Mouse (Mus musculus) limb, embryonic 10.5 days (tissue): Measurements from ENCODE around the gene Ano9. TPM values are rescaled to one million over a fixed set of nuclear protein-coding genes. Genes with fewer than 3 reads are reported as not detected.

Experiments
- DNase-seq: peaks from one replicate; pipeline ENCODE4 v3.0.0-alpha.2; 2017; ENCODE audit warnings: low spot score
- H3K27ac ChIP-seq: fragments of 300-500 bp; sonication (generic); 2 replicates; pipeline ENCODE4 v1.5.1; 2016; ENCODE audit warnings: mild to moderate bottlenecking
- H3K27me3 ChIP-seq: fragments of 300-500 bp; sonication (generic); 2 replicates; pipeline ENCODE4 v1.6.1; 2016; ENCODE audit warnings: low read depth, mild to moderate bottlenecking; ENCODE audit not compliant: poor library complexity, severe bottlenecking
- H3K36me3 ChIP-seq: fragments of 300-500 bp; sonication (generic); 2 replicates; pipeline ENCODE4 v1.6.1; 2016; ENCODE audit warnings: mild to moderate bottlenecking, moderate library complexity
- H3K4me1 ChIP-seq: fragments of 300-500 bp; sonication (generic); 2 replicates; pipeline ENCODE4 v1.6.1; 2016
- H3K4me3 ChIP-seq: fragments of 300-500 bp; sonication (generic); 2 replicates; pipeline ENCODE4 v1.5.1; 2016; ENCODE audit warnings: mild to moderate bottlenecking, moderate library complexity
- H3K9me3 ChIP-seq: fragments of 300-500 bp; sonication (generic); replicated peaks from 2 replicates; pipeline ENCODE4 v1.6.1; 2016; ENCODE audit warnings: mild to moderate bottlenecking
- WGBS: fragments of 180-500 bp; shearing (Covaris S2); methylation state at CpG from one replicate; pipeline ENCODE4 v1.1.7; 2016; 5-methylcytosine and 5-hydroxymethylcytosine counted together
- polyA plus RNA-seq: library from polyadenylated mRNA; unstranded; fragments of >200 nt; fragmentation: Nextera tagmentation; extraction: Ambion mirVana; gene quantifications from 2 replicates; pipeline ENCODE4 v1.2.1, GENCODE M21; 2016

Ano9 gene
- polyA plus RNA-seq, 1 experiment from 2014 or later: 0.64 TPM

DNA sequence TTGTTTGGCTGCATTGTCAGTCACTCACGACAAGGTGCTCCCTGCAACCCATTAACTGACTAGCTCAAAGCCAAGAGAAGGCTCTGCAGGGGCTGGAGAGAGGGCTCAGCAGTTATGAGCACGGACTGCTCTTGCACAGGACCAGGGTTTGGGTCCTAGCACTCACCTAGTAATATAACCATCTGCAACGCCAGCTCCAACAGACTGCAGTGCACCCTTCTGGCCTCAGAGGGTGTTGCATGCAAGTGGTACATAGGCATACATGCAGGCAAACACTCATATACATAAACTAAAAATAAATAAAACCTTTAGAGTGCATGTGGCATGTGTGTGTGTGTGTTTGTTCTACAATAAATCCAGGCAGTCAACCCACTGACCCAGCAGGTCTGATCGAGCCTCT lies 61.8 kb downstream of the Ano9 start:
- no peak for DNase-seq
- no peak overlapping the region for H3K27ac ChIP-seq
- no peaks in the 10 kb centered on the region for H3K27me3 ChIP-seq
- H3K4me3 ChIP-seq: no peak overlapping the region
- 77% methylated on average over 4 of the region's 4 CpGs for WGBS
- H3K4me1 ChIP-seq: peaks cover 10% of the 10 kb centered on the region
- H3K9me3 ChIP-seq: 0 out of 2 replicates have a peak, but pooled peaks cover 2% of the 10 kb centered on the region
- peaks cover 19% of the 10 kb centered on the region for H3K36me3 ChIP-seq

DNA sequence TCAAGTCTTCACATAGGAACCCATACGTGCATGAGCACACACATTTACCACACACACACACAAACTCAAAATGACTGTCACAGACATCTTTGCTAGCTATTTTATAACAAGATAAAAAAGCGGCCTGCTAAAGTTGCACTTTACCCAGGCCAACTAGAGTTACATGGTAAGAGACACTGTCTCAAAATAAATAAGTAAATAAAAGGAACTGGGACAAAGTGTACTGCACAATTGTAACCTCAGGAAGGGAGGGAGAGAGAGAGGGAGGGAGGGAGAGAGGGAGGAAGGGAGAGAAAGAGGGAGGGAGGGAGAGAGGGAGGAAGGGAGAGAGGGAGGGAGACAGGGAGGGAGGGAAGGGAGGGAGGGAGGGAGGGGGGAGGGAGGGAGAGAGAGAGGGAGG lies 65.2 kb downstream of the Ano9 start:
- Histone ChIP-seq H3K4me1 (peaks cover 14% of the 10 kb centered on the region), H3K36me3 (peaks cover 16% of the 10 kb centered on the region; the same call in 1 of the 2 replicates), H3K27ac (no peak overlapping the region), H3K27me3 (no peaks in the 10 kb centered on the region), H3K9me3 (0 out of 2 replicates have a peak, but pooled peaks cover 2% of the 10 kb centered on the region), H3K4me3 (no peak overlapping the region)
- DNase-seq: no peak
- 92% methylated on average over 2 of the region's 2 CpGs for WGBS

- 90% methylated on average over 4 of the region's 4 CpGs for WGBS
- H3K9me3 ChIP-seq: 0 out of 2 replicates have a peak, but pooled peaks cover 2% of the 10 kb centered on the region
Measured at GRCm38 (mm10) chr7:141052016-141052415, 65.6 kb downstream of the Ano9 start.

More at GRCm38 (mm10) chr7:141052016-141052415, 65.6 kb downstream of the Ano9 start:
- no peak for DNase-seq
- Histone ChIP-seq H3K36me3 (peaks cover 12% of the 10 kb centered on the region; the same call in 1 of the 2 replicates), H3K27ac (no peak overlapping the region), H3K4me1 (peaks cover 18% of the 10 kb centered on the region), H3K27me3 (no peaks in the 10 kb centered on the region), H3K4me3 (no peak overlapping the region)

Other genes starting within 250 kb of the Ano9 start
- 353 and 364 TPM in 2 replicates for gene Psmd13, start 235.8 kb downstream of the Ano9 start, polyA plus RNA-seq
- gene Sirt3, start 235.5 kb downstream of the Ano9 start, polyA plus RNA-seq: 25.4 and 27.6 TPM in 2 replicates
- 0.49 TPM in 1 of 2 replicates, not detected in the other for gene Cox8b, start 217.4 kb downstream of the Ano9 start, polyA plus RNA-seq
- gene Nlrp6, start 196.9 kb downstream of the Ano9 start, polyA plus RNA-seq: 0.06 and 0.26 TPM in 2 replicates
- 11.4 and 15.4 TPM in 2 replicates for gene Pgghg, start 176.4 kb downstream of the Ano9 start, polyA plus RNA-seq
- 4.2 and 5.9 TPM in 2 replicates for gene Ifitm5, start 167.5 kb downstream of the Ano9 start, polyA plus RNA-seq
- gene Gm45717, start 161.9 kb downstream of the Ano9 start, polyA plus RNA-seq: not detected in 2 replicates
- 904 and 922 TPM in 2 replicates for gene Ifitm2, start 161.8 kb downstream of the Ano9 start, polyA plus RNA-seq
- gene Ifitm1, start 150.6 kb downstream of the Ano9 start, polyA plus RNA-seq: 27.9 and 43.1 TPM in 2 replicates
- gene Ifitm3, start 107.0 kb downstream of the Ano9 start, polyA plus RNA-seq: 54.0 and 56.4 TPM in 2 replicates
- gene Ifitm6, start 99.9 kb downstream of the Ano9 start, polyA plus RNA-seq: 0.31 TPM in 1 of 2 replicates, not detected in the other
- gene Gm17387, start 88.7 kb downstream of the Ano9 start, polyA plus RNA-seq: not detected in 2 replicates
- 26.2 and 30.7 TPM in 2 replicates for gene B4galnt4, start 56.7 kb downstream of the Ano9 start, polyA plus RNA-seq
- 6.0 and 8.2 TPM in 2 replicates for gene Pkp3, start 39.6 kb downstream of the Ano9 start, polyA plus RNA-seq
- 2.3 TPM in 2 replicates for gene Sigirr, start 17.2 kb downstream of the Ano9 start, polyA plus RNA-seq
- gene Ptdss2, start 4.6 kb upstream of the Ano9 start, polyA plus RNA-seq: 85.6 and 95.2 TPM in 2 replicates
- gene Rnh1, start 55.1 kb upstream of the Ano9 start, polyA plus RNA-seq: 67.7 and 85.0 TPM in 2 replicates
- gene Hras, start 76.2 kb upstream of the Ano9 start, polyA plus RNA-seq: 101 and 104 TPM in 2 replicates
- 14.0 and 21.8 TPM in 2 replicates for gene Lrrc56, start 76.4 kb upstream of the Ano9 start, polyA plus RNA-seq
- 3.5 and 4.5 TPM in 2 replicates for gene Lmntd2, start 96.3 kb upstream of the Ano9 start, polyA plus RNA-seq
- 44.7 and 53.5 TPM in 2 replicates for gene Rassf7, start 98.1 kb upstream of the Ano9 start, polyA plus RNA-seq
- 121 and 131 TPM in 2 replicates for gene Phrf1, start 111.0 kb upstream of the Ano9 start, polyA plus RNA-seq
- gene Irf7, start 148.7 kb upstream of the Ano9 start, polyA plus RNA-seq: 0.50 and 0.73 TPM in 2 replicates
- 0.19 TPM in 1 of 2 replicates, not detected in the other for gene Cdhr5, start 159.0 kb upstream of the Ano9 start, polyA plus RNA-seq
- gene Sct, start 161.3 kb upstream of the Ano9 start, polyA plus RNA-seq: 9.7 and 11.3 TPM in 2 replicates
- gene Drd4, start 174.2 kb upstream of the Ano9 start, polyA plus RNA-seq: 0.68 and 0.93 TPM in 2 replicates
- gene Deaf1, start 209.9 kb upstream of the Ano9 start, polyA plus RNA-seq: 44.1 and 59.5 TPM in 2 replicates
- 42.9 and 46.1 TPM in 2 replicates for gene Tmem80, start 209.9 kb upstream of the Ano9 start, polyA plus RNA-seq
- 3.4 and 5.0 TPM in 2 replicates for gene Eps8l2, start 221.1 kb upstream of the Ano9 start, polyA plus RNA-seq